ENCODE assay signal across 33 mouse cellular contexts in genomic region chr15:40259433-40259832, GRCm38 (mm10).
"Had no signal": no experiment of that assay in that cellular context is flagged by ENCODE, and none has a peak within 500 bp of the region (broad histone marks: within the 10 kb centered on the region; RNA-seq: fewer than 3 reads in every experiment).

No protein-coding gene starts in this region.

- H3K36me3 ChIP-seq: heart, embryonic 12.5 days; heart, embryonic 13.5 days; heart, embryonic 15.5 days; hindbrain, embryonic 10.5 days; hindbrain, embryonic 12.5 days; hindbrain, embryonic 13.5 days; hindbrain, embryonic 15.5 days; intestine, embryonic 15.5 days; kidney, embryonic 15.5 days had no signal

- DNase-seq: heart, postnatal 10 days; heart, postnatal 14 days; heart, postnatal 36 days; heart, postnatal 4 days; kidney, adult 11 months; kidney, adult 18-20 months; kidney, adult 2 months; kidney, adult 8-10 months; kidney, postnatal 10 days; kidney, postnatal 14 days; kidney, postnatal 25 days; kidney, postnatal 36 days; kidney, postnatal 4 days; layer of hippocampus, adult 9-11 months; layer of hippocampus, postnatal 36 days had no signal

- H3K9ac ChIP-seq: heart, embryonic 12.5 days; heart, embryonic 13.5 days; heart, embryonic 15.5 days; hindbrain, embryonic 12.5 days; hindbrain, embryonic 13.5 days; hindbrain, embryonic 14.5 days; hindbrain, embryonic 15.5 days; intestine, embryonic 15.5 days; kidney, embryonic 15.5 days had no signal

- H3K27ac ChIP-seq: heart, embryonic 13.5 days; heart, embryonic 15.5 days; hindbrain, embryonic 10.5 days; hindbrain, embryonic 12.5 days; hindbrain, embryonic 13.5 days; hindbrain, embryonic 14.5 days; hindbrain, embryonic 15.5 days; hindbrain, postnatal 0 days; intestine, embryonic 15.5 days; kidney, embryonic 15.5 days; kidney, postnatal 0 days; layer of hippocampus, adult 2 months; left cerebral cortex, adult 2 months had no signal

- H3K9me3 ChIP-seq: heart, embryonic 12.5 days; heart, embryonic 13.5 days; heart, embryonic 15.5 days; hindbrain, embryonic 10.5 days; hindbrain, embryonic 12.5 days; hindbrain, embryonic 13.5 days; hindbrain, embryonic 15.5 days; intestine, embryonic 15.5 days; kidney, embryonic 15.5 days had no signal

- H3K4me2 ChIP-seq: heart, embryonic 12.5 days; heart, embryonic 13.5 days; heart, embryonic 15.5 days; hindbrain, embryonic 12.5 days; hindbrain, embryonic 13.5 days; hindbrain, embryonic 14.5 days; hindbrain, embryonic 15.5 days; intestine, embryonic 15.5 days; kidney, embryonic 15.5 days had no signal

- H3K4me3 ChIP-seq: heart, embryonic 12.5 days; heart, embryonic 13.5 days; heart, embryonic 15.5 days; hindbrain, embryonic 10.5 days; hindbrain, embryonic 12.5 days; hindbrain, embryonic 13.5 days; hindbrain, embryonic 15.5 days; intestine, embryonic 15.5 days; kidney, embryonic 15.5 days; layer of hippocampus, adult 2 months; left cerebral cortex, adult 2 months had no signal

- ATAC-seq: hindbrain, embryonic 16.5 days; hindbrain, postnatal 0 days; inflammation-experienced regulatory T-cells, adult 6 months; intestine, embryonic 15.5 days; intestine, embryonic 16.5 days; intestine, postnatal 0 days had no signal

- H3K27me3 ChIP-seq: heart, embryonic 12.5 days; heart, embryonic 13.5 days; heart, embryonic 15.5 days; hindbrain, embryonic 12.5 days; hindbrain, embryonic 13.5 days; hindbrain, embryonic 15.5 days; intestine, embryonic 15.5 days; kidney, embryonic 15.5 days had no signal

- H3K4me1 ChIP-seq: heart, embryonic 12.5 days; heart, embryonic 15.5 days; hindbrain, embryonic 10.5 days; hindbrain, embryonic 12.5 days; hindbrain, embryonic 13.5 days; hindbrain, embryonic 15.5 days; intestine, embryonic 15.5 days had no signal
